Mouse (Mus musculus) MEL (cell line): Measurements from ENCODE around the gene Mesp2. TPM values are rescaled to one million over a fixed set of nuclear protein-coding genes. Genes with fewer than 3 reads are reported as not detected.

Source experiments
- DNase-seq: peaks from one replicate; pipeline ENCODE4 v3.0.0; 2011; ENCODE audit warnings: low read depth, low spot score
- H3K27ac ChIP-seq: 2 replicates; pipeline ENCODE4 v1.5.1; 2012; ENCODE audit warnings: low read depth, mild to moderate bottlenecking, control low read depth, low read length, moderate library complexity; ENCODE audit not compliant: control insufficient read depth
- H3K27me3 ChIP-seq, 2 experiments: fragments of 150-350 bp in 1 of 2; sonication (generic) in 1 of 2; 2 replicates each; pipeline ENCODE4 v1.6.1; 2012; ENCODE audit warnings: low read length in 2 of 2, mild to moderate bottlenecking in 2 of 2, improper control_type of control experiment in 1 of 2, moderate library complexity in 1 of 2; ENCODE audit not compliant: insufficient read depth in 2 of 2, control insufficient read depth in 1 of 2
- H3K36me3 ChIP-seq, 2 experiments: 2 replicates each; pipeline ENCODE4 v1.6.1; 2012 to 2014; ENCODE audit warnings: low read length in 2 of 2, improper control_type of control experiment in 1 of 2, inconsistent platforms in 1 of 2, mild to moderate bottlenecking in 1 of 2; ENCODE audit not compliant: insufficient read depth in 2 of 2, control insufficient read depth in 1 of 2
- H3K4me1 ChIP-seq, 2 experiments: fragments of 150-350 bp in 1 of 2; sonication (generic) in 1 of 2; 2 replicates each; pipeline ENCODE4 v1.6.1; 2012; ENCODE audit warnings: low read length in 2 of 2, improper control_type of control experiment in 1 of 2, mild to moderate bottlenecking in 1 of 2; ENCODE audit not compliant: insufficient read depth in 2 of 2, control insufficient read depth in 1 of 2
- H3K4me3 ChIP-seq, 2 experiments: fragments of 150-350 bp in 1 of 2; sonication (generic) in 1 of 2; 2 replicates each; pipeline ENCODE4 v1.5.1; 2012; ENCODE audit warnings: low read depth in 2 of 2, low read length in 2 of 2, mild to moderate bottlenecking in 2 of 2, moderate library complexity in 2 of 2, control low read depth in 1 of 2, improper control_type of control experiment in 1 of 2; ENCODE audit not compliant: control insufficient read depth in 1 of 2, insufficient read depth in 1 of 2
- H3K79me2 ChIP-seq: 2 replicates; pipeline ENCODE4 v1.6.1; 2012; ENCODE audit warnings: mild to moderate bottlenecking, low read length, moderate library complexity; ENCODE audit not compliant: control insufficient read depth, poor library complexity, insufficient read depth
- H3K9ac ChIP-seq: 2 replicates; pipeline ENCODE4 v1.6.1; 2012; ENCODE audit warnings: low read depth, mild to moderate bottlenecking, control low read depth, low read length, moderate library complexity; ENCODE audit not compliant: control insufficient read depth, poor library complexity, severe bottlenecking
- H3K9me3 ChIP-seq: fragments of 150-350 bp; sonication (generic); replicated peaks from 2 replicates; pipeline ENCODE4 v1.6.1; 2012; ENCODE audit warnings: mild to moderate bottlenecking, low read length, improper control_type of control experiment, moderate library complexity; ENCODE audit not compliant: insufficient read depth
- BHLHE40 ChIP-seq: IDR thresholded peaks from 2 replicates; pipeline ENCODE4 v1.6.1; 2012; ENCODE audit warnings: low read depth, mild to moderate bottlenecking, inconsistent platforms, low read length, improper control_type of control experiment, borderline replicate concordance
- CHD1 ChIP-seq: IDR thresholded peaks from 2 replicates; pipeline ENCODE4 v1.6.1; 2012; ENCODE audit warnings: low read depth, mild to moderate bottlenecking, inconsistent platforms, low read length, improper control_type of control experiment
- CHD2 ChIP-seq: IDR thresholded peaks from 2 replicates; pipeline ENCODE4 v1.6.1; 2011; ENCODE audit warnings: low read length, improper control_type of control experiment
- CTCF ChIP-seq, 3 experiments: IDR thresholded peaks in 2 of 3; conservative IDR thresholded peaks in 1 of 3; 2 replicates each; pipeline ENCODE4 v1.5.1; 2011 to 2012; ENCODE audit warnings: low read length in 3 of 3, low read depth in 2 of 3, mild to moderate bottlenecking in 2 of 3, improper control_type of control experiment in 1 of 3, inconsistent platforms in 1 of 3, mixed read lengths in 1 of 3, moderate library complexity in 1 of 3; ENCODE audit not compliant: control insufficient read depth in 1 of 3, insufficient read depth in 1 of 3, poor library complexity in 1 of 3, severe bottlenecking in 1 of 3
- E2F4 ChIP-seq: IDR thresholded peaks from 2 replicates; pipeline ENCODE4 v1.6.1; 2011; ENCODE audit warnings: low read depth, low read length, improper control_type of control experiment, borderline replicate concordance
- ELF1 ChIP-seq: IDR thresholded peaks from 2 replicates; pipeline ENCODE4 v1.6.1; 2014; ENCODE audit warnings: low read depth, mild to moderate bottlenecking, inconsistent platforms, low read length, improper control_type of control experiment, moderate library complexity
- EP300 ChIP-seq, 2 experiments: IDR thresholded peaks; 2 replicates each; pipeline ENCODE4 v1.6.1; 2011; ENCODE audit warnings: improper control_type of control experiment in 2 of 2, low read length in 2 of 2, low read depth in 1 of 2, mild to moderate bottlenecking in 1 of 2
- ETS1 ChIP-seq: IDR thresholded peaks from 2 replicates; pipeline ENCODE4 v1.6.1; 2012; ENCODE audit warnings: low read depth, mild to moderate bottlenecking, inconsistent platforms, low read length, improper control_type of control experiment, moderate library complexity
- GABPA ChIP-seq: IDR thresholded peaks from 2 replicates; pipeline ENCODE4 v1.6.1; 2012; ENCODE audit warnings: low read depth, mild to moderate bottlenecking, inconsistent platforms, low read length, improper control_type of control experiment, moderate library complexity
- GATA1 ChIP-seq: IDR thresholded peaks from 2 replicates; pipeline ENCODE4 v1.6.1; 2011; ENCODE audit warnings: low read depth, low read length, improper control_type of control experiment
- JUND ChIP-seq: IDR thresholded peaks from 2 replicates; pipeline ENCODE4 v1.6.1; 2011; ENCODE audit warnings: low read depth, mild to moderate bottlenecking, improper control_type of control experiment, low read length
- KAT2A ChIP-seq: conservative IDR thresholded peaks from 2 replicates; pipeline ENCODE4 v1.6.1; 2012; ENCODE audit warnings: low read depth, low read length, improper control_type of control experiment, inconsistent platforms
- MAZ ChIP-seq: IDR thresholded peaks from 2 replicates; pipeline ENCODE4 v1.6.1; 2012; ENCODE audit warnings: low read depth, mild to moderate bottlenecking, inconsistent platforms, low read length, improper control_type of control experiment
- MEF2A ChIP-seq: IDR thresholded peaks from 2 replicates; pipeline ENCODE4 v1.6.1; 2014; ENCODE audit warnings: low read depth, mild to moderate bottlenecking, inconsistent platforms, low read length, improper control_type of control experiment; ENCODE audit not compliant: poor library complexity, insufficient replicate concordance, severe bottlenecking; ENCODE audit errors: extremely low read depth
- MYB ChIP-seq: IDR thresholded peaks from 2 replicates; pipeline ENCODE4 v1.6.1; 2011; ENCODE audit warnings: mild to moderate bottlenecking, low read depth, low read length, improper control_type of control experiment
- MYC ChIP-seq: IDR thresholded peaks from 2 replicates; pipeline ENCODE4 v1.6.1; 2011; ENCODE audit warnings: low read depth, mild to moderate bottlenecking, low read length, improper control_type of control experiment, moderate library complexity
- NELFE ChIP-seq: IDR thresholded peaks from 2 replicates; pipeline ENCODE4 v1.6.1; 2011; ENCODE audit warnings: low read depth, low read length, improper control_type of control experiment
- NRF1 ChIP-seq: IDR thresholded peaks from 2 replicates; pipeline ENCODE4 v1.6.1; 2014; ENCODE audit warnings: low read depth, mild to moderate bottlenecking, inconsistent platforms, low read length, improper control_type of control experiment, moderate library complexity; ENCODE audit not compliant: poor library complexity, insufficient read depth, severe bottlenecking
- POLR2AphosphoS2 ChIP-seq: IDR thresholded peaks from 2 replicates; pipeline ENCODE4 v1.6.1; 2011; ENCODE audit warnings: low read length, improper control_type of control experiment
- POLR2AphosphoS5 ChIP-seq: IDR thresholded peaks from 2 replicates; pipeline ENCODE4 v1.6.1; 2012; ENCODE audit warnings: low read depth, borderline replicate concordance, mild to moderate bottlenecking, inconsistent platforms, low read length, moderate library complexity, mixed read lengths
- RAD21 ChIP-seq: IDR thresholded peaks from 2 replicates; pipeline ENCODE4 v1.6.1; 2011; ENCODE audit warnings: mild to moderate bottlenecking, low read depth, low read length, improper control_type of control experiment
- RCOR1 ChIP-seq: IDR thresholded peaks from 2 replicates; pipeline ENCODE4 v1.6.1; 2012; ENCODE audit warnings: low read depth, mild to moderate bottlenecking, inconsistent platforms, low read length, improper control_type of control experiment
- SMC3 ChIP-seq: IDR thresholded peaks from 2 replicates; pipeline ENCODE4 v1.6.1; 2011; ENCODE audit warnings: low read depth, low read length, improper control_type of control experiment
- TAL1 ChIP-seq: IDR thresholded peaks from 2 replicates; pipeline ENCODE4 v1.6.1; 2012; ENCODE audit warnings: mild to moderate bottlenecking, inconsistent platforms, low read length, moderate library complexity, mixed read lengths
- TCF12 ChIP-seq: IDR thresholded peaks from 2 replicates; pipeline ENCODE4 v1.6.1; 2014; ENCODE audit warnings: low read depth, mild to moderate bottlenecking, inconsistent platforms, low read length, improper control_type of control experiment, moderate library complexity
- UBTF ChIP-seq: IDR thresholded peaks from 2 replicates; pipeline ENCODE4 v1.6.1; 2012; ENCODE audit warnings: low read depth, mild to moderate bottlenecking, inconsistent platforms, low read length, improper control_type of control experiment, moderate library complexity, borderline replicate concordance; ENCODE audit not compliant: insufficient read depth
- USF1 ChIP-seq: IDR thresholded peaks from 2 replicates; pipeline ENCODE4 v1.6.1; 2014; ENCODE audit warnings: low read depth, mild to moderate bottlenecking, inconsistent platforms, low read length, improper control_type of control experiment, moderate library complexity
- USF2 ChIP-seq, 2 experiments: IDR thresholded peaks; 2 replicates each; pipeline ENCODE4 v1.6.1; 2011 to 2012; ENCODE audit warnings: improper control_type of control experiment in 2 of 2, low read length in 2 of 2, borderline replicate concordance in 1 of 2, inconsistent platforms in 1 of 2, low read depth in 1 of 2, mild to moderate bottlenecking in 1 of 2; ENCODE audit not compliant: insufficient read depth in 1 of 2
- ZKSCAN1 ChIP-seq: IDR thresholded peaks from 2 replicates; pipeline ENCODE4 v1.6.1; 2012; ENCODE audit warnings: low read depth, mild to moderate bottlenecking, inconsistent platforms, low read length, improper control_type of control experiment, moderate library complexity
- ZMIZ1 ChIP-seq: IDR thresholded peaks from 2 replicates; pipeline ENCODE4 v1.6.1; 2012; ENCODE audit warnings: low read depth, mild to moderate bottlenecking, inconsistent platforms, low read length, improper control_type of control experiment, moderate library complexity
- polyA plus RNA-seq, 2 experiments: library from polyadenylated mRNA; stranded (reverse) in 1 of 2; unstranded in 1 of 2; fragments of >175 nt in 1 of 2; fragments of >200 nt in 1 of 2; gene quantifications; 2 replicates each; pipeline versions ENCODE4 v1.2.1 to v1.2.4; 2012; ENCODE audit warnings: low replicate concordance in 2 of 2, low read depth in 1 of 2; ENCODE audit not compliant: insufficient read length in 2 of 2, insufficient read depth in 1 of 2, missing spikeins in 1 of 2
- total RNA-seq: library from RNA; depleted of rRNA; stranded (reverse); fragments of 300-350 nt; gene quantifications from 2 replicates; pipeline ENCODE4 v1.2.3, GENCODE M21; 2012

Gene Mesp2
- total and polyA plus RNA-seq, 3 experiments: not detected

DNA sequence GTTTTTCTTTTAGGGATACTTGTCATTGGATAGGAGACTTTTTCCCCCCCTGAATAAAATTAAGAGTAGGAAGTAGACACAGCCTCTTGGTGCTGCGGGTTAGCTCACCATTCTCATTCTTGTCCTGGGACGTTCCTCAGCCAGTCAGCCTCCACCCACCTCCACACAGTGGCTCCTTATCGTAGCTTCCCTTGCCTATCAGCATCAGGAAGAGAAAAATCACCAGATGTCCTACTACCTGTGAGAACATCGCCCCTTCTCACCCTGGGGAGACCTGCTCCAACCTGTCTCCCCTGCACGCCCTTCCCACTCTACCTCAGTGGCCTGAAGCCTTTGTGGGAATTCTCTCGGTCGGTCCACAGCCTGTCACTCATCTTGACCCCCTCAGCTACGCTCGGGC is 50.3 kb downstream of the Mesp2 start, which contains the start of gene Anpep:
Anpep (minus strand) TSS at position 249 of the 400 bp plus-strand sequence.
- Histone ChIP-seq H3K36me3 (peaks cover 0 to 30% of the 10 kb centered on the region in 2 experiments; a peak in 2 of 4 replicates), H3K4me1 (peaks cover 5 to 48% of the 10 kb centered on the region in 2 experiments), H3K27ac (no peak within 1 kb of the TSS), H3K79me2 (no peaks in the 10 kb centered on the region), H3K9ac (no peak within 1 kb of the TSS), H3K27me3 (no peaks in the 10 kb centered on the region; a peak in 2 of 4 replicates), H3K9me3 (no peaks in the 10 kb centered on the region), H3K4me3 (no peak within 1 kb of the TSS)
- TF ChIP-seq USF1 (no peak), NELFE (no peak), MYB (no peak), GATA1 (0 out of 2 replicates have a peak, but pooled peaks have one; percentile 35), BHLHE40 (no peak), RAD21 (no peak), EP300 (IDR thresholded peaks at IDR 0.05; ENCODE audit: low read depth in 1 of 2, low read length in 2 of 2) (peak in 1 of 2 experiments; percentile 11; a peak in 1 of 4 replicates)
- peak; percentile 28 for DNase-seq

DNA sequence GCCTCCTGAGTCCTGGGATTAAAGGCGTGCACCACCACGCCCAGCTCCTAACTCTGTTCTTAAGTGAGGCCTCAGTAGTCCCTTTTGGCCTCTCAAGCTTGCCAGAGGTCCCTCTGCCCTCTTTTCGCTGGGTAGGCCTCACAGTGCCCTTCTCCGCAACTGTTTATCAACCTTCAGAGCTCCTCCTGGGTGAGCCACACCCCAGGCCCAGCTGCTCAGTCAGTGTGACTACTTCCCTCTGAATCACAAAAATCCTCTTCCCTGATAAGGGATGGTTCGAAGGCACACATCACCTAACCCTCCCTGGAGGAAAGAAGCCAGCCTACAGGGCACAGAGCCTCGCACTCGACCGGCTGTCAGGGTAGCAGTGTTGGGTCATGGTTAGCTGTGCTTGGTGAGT is 51.3 kb downstream of the Mesp2 start:
- no peaks in the 10 kb centered on the region; a peak in 2 of 4 replicates for H3K27me3 ChIP-seq
- no peak overlapping the region for H3K4me3 ChIP-seq
- H3K27ac ChIP-seq: no peak overlapping the region
- no peaks in the 10 kb centered on the region for H3K9me3 ChIP-seq
- peaks cover 5 to 41% of the 10 kb centered on the region in 2 experiments for H3K4me1 ChIP-seq
- DNase-seq: peak; percentile 63
- H3K9ac ChIP-seq: no peak overlapping the region
- H3K36me3 ChIP-seq: peaks cover 0 to 29% of the 10 kb centered on the region in 2 experiments; a peak in 2 of 4 replicates
- no peaks in the 10 kb centered on the region for H3K79me2 ChIP-seq
- TF ChIP-seq ZKSCAN1 (no peak), RAD21 (no peak), ELF1 (no peak), GATA1 (0 out of 2 replicates have a peak, but pooled peaks have one; percentile 43), E2F4 (no peak), CHD2 (no peak), RCOR1 (peak; percentile 70; the same call in 1 of the 2 replicates), MEF2A (no peak), MYC (no peak), USF2 (IDR thresholded peaks at IDR 0.05; ENCODE audit: borderline replicate concordance in 1 of 2, insufficient read depth in 1 of 2, low read depth in 1 of 2, low read length in 2 of 2) (no peak), USF1 (no peak), ETS1 (peak; percentile 85), KAT2A (no peak), TAL1 (no peak), MAZ (no peak), ZMIZ1 (no peak), MYB (no peak), NELFE (no peak), SMC3 (no peak), TCF12 (0 out of 2 replicates have a peak, but pooled peaks have one; percentile 31), CTCF (IDR thresholded peaks at IDR 0.05 in 2 of 3, conservative IDR thresholded peaks at IDR 0.05 in 1 of 3; ENCODE audit: control insufficient read depth in 1 of 3, insufficient read depth in 1 of 3, low read depth in 2 of 3, low read length in 3 of 3, poor library complexity in 1 of 3, severe bottlenecking in 1 of 3) (no peak), POLR2AphosphoS5 (no peak), UBTF (no peak), BHLHE40 (no peak), CHD1 (no peak), NRF1 (no peak), GABPA (no peak), POLR2AphosphoS2 (no peak), JUND (no peak)
